Mouse (Mus musculus) midbrain, embryonic 16.5 days (tissue): Measurements from ENCODE around the gene Ano8. TPM values are rescaled to one million over a fixed set of nuclear protein-coding genes. Genes with fewer than 3 reads are reported as not detected.
"Not testable (repeated sequence)": the region's sequence is repeated elsewhere in the genome, so short reads cannot be mapped to it uniquely, and the experiment has no call there.

ENCODE experiments used
- ATAC-seq: fragments of 200-750 bp; cut with Nextera tagmentation; 2 replicates; pipeline ENCODE4 v1.8.0; 2017; ENCODE audit warnings: moderate TSS enrichment
- H3K27ac ChIP-seq: fragments of 300-500 bp; sonication (generic); 2 replicates; pipeline ENCODE4 v1.5.1; 2014; ENCODE audit warnings: mild to moderate bottlenecking, low read length, mixed read lengths
- H3K27me3 ChIP-seq: fragments of 300-500 bp; sonication (generic); 2 replicates; pipeline ENCODE4 v1.6.1; 2014; ENCODE audit warnings: low read depth, low read length, mixed read lengths; ENCODE audit not compliant: control insufficient read depth, insufficient read depth
- H3K36me3 ChIP-seq: fragments of 300-500 bp; sonication (generic); 2 replicates; pipeline ENCODE4 v1.6.1; 2014; ENCODE audit warnings: mild to moderate bottlenecking, low read length, moderate library complexity, mixed read lengths; ENCODE audit not compliant: control insufficient read depth, insufficient read depth
- H3K4me1 ChIP-seq: fragments of 300-500 bp; sonication (generic); 2 replicates; pipeline ENCODE4 v1.6.1; 2014; ENCODE audit warnings: mild to moderate bottlenecking, low read length, mixed read lengths; ENCODE audit not compliant: control insufficient read depth, insufficient read depth
- H3K4me2 ChIP-seq: fragments of 300-500 bp; sonication (generic); 2 replicates; pipeline ENCODE4 v1.6.1; 2014; ENCODE audit warnings: mild to moderate bottlenecking, low read length, mixed read lengths
- H3K4me3 ChIP-seq: fragments of 300-500 bp; sonication (generic); 2 replicates; pipeline ENCODE4 v1.5.1; 2014; ENCODE audit warnings: low read depth, mild to moderate bottlenecking, low read length, moderate library complexity, mixed read lengths
- H3K9ac ChIP-seq: fragments of 300-500 bp; sonication (generic); 2 replicates; pipeline ENCODE4 v1.6.1; 2014; ENCODE audit warnings: low read depth, low read length, mixed read lengths
- H3K9me3 ChIP-seq: fragments of 300-500 bp; sonication (generic); replicated peaks from 2 replicates; pipeline ENCODE4 v1.6.1; 2014; ENCODE audit warnings: mild to moderate bottlenecking, low read length, mixed read lengths; ENCODE audit not compliant: control insufficient read depth, poor library complexity, severe bottlenecking
- WGBS: fragments of 180-500 bp; shearing (Covaris S2); extraction: QIAGEN DNeasy Blood & Tissue Kit; methylation state at CpG from one replicate; pipeline ENCODE4 v1.1.7; 2014; 5-methylcytosine and 5-hydroxymethylcytosine counted together
- polyA plus RNA-seq: library from polyadenylated mRNA; unstranded; fragments of >200 nt; fragmentation: Nextera tagmentation; extraction: Ambion mirVana; gene quantifications from 2 replicates; pipeline ENCODE4 v1.2.1, GENCODE M21; 2015

The Ano8 gene
- polyA plus RNA-seq, 1 experiment from 2014 or later: 5.9 TPM

GRCm38 (mm10) chr8:71521634-71522033, 35.9 kb upstream of the Ano8 start:
- peak; percentile 83 for ATAC-seq
- H3K9ac ChIP-seq: no peak overlapping the region
- H3K4me2 ChIP-seq: peak overlapping the region; percentile 30; the same call in 1 of the 2 replicates
- H3K27ac ChIP-seq: no peak overlapping the region
- WGBS: 2% methylated on average over 17 of the region's 17 CpGs
- H3K4me1 ChIP-seq: peaks cover 3% of the 10 kb centered on the region; the same call in 1 of the 2 replicates
- no peaks in the 10 kb centered on the region for H3K9me3 ChIP-seq
- peaks cover 17% of the 10 kb centered on the region for H3K27me3 ChIP-seq
- no peaks in the 10 kb centered on the region for H3K36me3 ChIP-seq
- no peak overlapping the region for H3K4me3 ChIP-seq

- not testable (repeated sequence) for H3K9me3 ChIP-seq, H3K4me1 ChIP-seq, H3K4me2 ChIP-seq, H3K9ac ChIP-seq, H3K36me3 ChIP-seq, H3K4me3 ChIP-seq, H3K27ac ChIP-seq, ATAC-seq, H3K27me3 ChIP-seq
- WGBS: 45% methylated on average over 8 of the region's 10 CpGs
Observed at GRCm38 (mm10) chr8:71519037-71519825, 33.5 kb upstream of the Ano8 start.

GRCm38 (mm10) chr8:71516786-71517185, 31.0 kb upstream of the Ano8 start:
- H3K27me3 ChIP-seq: no peaks in the 10 kb centered on the region
- no peaks in the 10 kb centered on the region for H3K4me1 ChIP-seq
- no peak overlapping the region for H3K4me2 ChIP-seq
- H3K4me3 ChIP-seq: no peak overlapping the region
- no peak for ATAC-seq
- H3K9me3 ChIP-seq: no peaks in the 10 kb centered on the region
- H3K36me3 ChIP-seq: no peaks in the 10 kb centered on the region
- H3K27ac ChIP-seq: no peak overlapping the region
- WGBS: 23% methylated on average over 6 of the region's 6 CpGs
- no peak overlapping the region for H3K9ac ChIP-seq

GRCm38 (mm10) chr8:71515043-71515442, 29.3 kb upstream of the Ano8 start:
- ATAC-seq: no peak
- H3K9me3 ChIP-seq: no peaks in the 10 kb centered on the region
- H3K36me3 ChIP-seq: no peaks in the 10 kb centered on the region
- no peak overlapping the region for H3K9ac ChIP-seq
- H3K4me3 ChIP-seq: no peak overlapping the region
- no peak overlapping the region for H3K4me2 ChIP-seq
- WGBS: 73% methylated on average over 5 of the region's 5 CpGs
- no peaks in the 10 kb centered on the region for H3K4me1 ChIP-seq
- H3K27me3 ChIP-seq: peaks cover 13% of the 10 kb centered on the region; the same call in 1 of the 2 replicates
- H3K27ac ChIP-seq: no peak overlapping the region

GRCm38 (mm10) chr8:71513018-71513754, 27.4 kb upstream of the Ano8 start:
- Histone ChIP-seq H3K4me1 (peaks cover under 1% of the 10 kb centered on the region; the same call in 1 of the 2 replicates), H3K4me2 (no peak overlapping the region), H3K9ac (no peak overlapping the region), H3K9me3 (no peaks in the 10 kb centered on the region), H3K4me3 (no peak overlapping the region), H3K27ac (no peak overlapping the region), H3K36me3 (no peaks in the 10 kb centered on the region), H3K27me3 (peaks cover 24% of the 10 kb centered on the region)
- ATAC-seq: no peak
- WGBS: 75% methylated on average over 15 of the region's 15 CpGs

GRCm38 (mm10) chr8:71511644-71512043, 25.9 kb upstream of the Ano8 start, which contains the start of gene Plvap:
Gene Plvap, minus strand, starts transcription at chr8:71511752.
- WGBS: 81% methylated on average over 14 of the region's 14 CpGs
- Histone ChIP-seq H3K9ac (no peak within 1 kb of the TSS), H3K36me3 (no peaks in the 10 kb centered on the region), H3K27ac (no peak within 1 kb of the TSS), H3K27me3 (peaks cover 39% of the 10 kb centered on the region), H3K4me3 (no peak within 1 kb of the TSS), H3K4me1 (peaks cover 3% of the 10 kb centered on the region; the same call in 1 of the 2 replicates), H3K9me3 (no peaks in the 10 kb centered on the region), H3K4me2 (no peak within 1 kb of the TSS)
- no peak for ATAC-seq

- Histone ChIP-seq H3K27ac (no peak overlapping the region), H3K4me2 (no peak overlapping the region), H3K36me3 (no peaks in the 10 kb centered on the region), H3K9me3 (no peaks in the 10 kb centered on the region), H3K4me3 (no peak overlapping the region), H3K27me3 (peaks cover 55% of the 10 kb centered on the region), H3K4me1 (peaks cover 3% of the 10 kb centered on the region; the same call in 1 of the 2 replicates), H3K9ac (no peak overlapping the region)
- WGBS: 62% methylated on average over 2 of the region's 2 CpGs
- no peak for ATAC-seq
Observed at GRCm38 (mm10) chr8:71509316-71509715, 23.6 kb upstream of the Ano8 start.

GRCm38 (mm10) chr8:71507589-71508104, 21.9 kb upstream of the Ano8 start:
- H3K4me3 ChIP-seq: peak overlapping the region; percentile 45
- peaks cover 3% of the 10 kb centered on the region; the same call in 1 of the 2 replicates for H3K4me1 ChIP-seq
- no peak overlapping the region for H3K27ac ChIP-seq
- peak; percentile 79 for ATAC-seq
- H3K27me3 ChIP-seq: peaks cover 55% of the 10 kb centered on the region
- H3K9me3 ChIP-seq: no peaks in the 10 kb centered on the region
- H3K9ac ChIP-seq: peak overlapping the region; percentile 66
- under 1% methylated on average over 61 of the region's 61 CpGs for WGBS
- no peaks in the 10 kb centered on the region for H3K36me3 ChIP-seq
- H3K4me2 ChIP-seq: peak overlapping the region; percentile 79
